Mouse (Mus musculus) activated CD4-positive, CD25-positive, alpha-beta regulatory T cell, adult 4 months (primary cell): ENCODE measurements around the gene Pkn3. TPM values are rescaled to one million over a fixed set of nuclear protein-coding genes. Genes with fewer than 3 reads are reported as not detected.

ENCODE experiments used
- ATAC-seq: one replicate; pipeline ENCODE4 v1.8.0; 2017
- polyA plus RNA-seq, 2 experiments: library from polyadenylated mRNA; unstranded; fragments of 100-300 nt; shearing (Covaris generic); gene quantifications; one replicate each; pipeline ENCODE4 v1.2.1; 2017

Gene Pkn3
- polyA plus RNA-seq, 2 experiments from 2014 or later = 0.41 TPM; not detected in 1

DNA sequence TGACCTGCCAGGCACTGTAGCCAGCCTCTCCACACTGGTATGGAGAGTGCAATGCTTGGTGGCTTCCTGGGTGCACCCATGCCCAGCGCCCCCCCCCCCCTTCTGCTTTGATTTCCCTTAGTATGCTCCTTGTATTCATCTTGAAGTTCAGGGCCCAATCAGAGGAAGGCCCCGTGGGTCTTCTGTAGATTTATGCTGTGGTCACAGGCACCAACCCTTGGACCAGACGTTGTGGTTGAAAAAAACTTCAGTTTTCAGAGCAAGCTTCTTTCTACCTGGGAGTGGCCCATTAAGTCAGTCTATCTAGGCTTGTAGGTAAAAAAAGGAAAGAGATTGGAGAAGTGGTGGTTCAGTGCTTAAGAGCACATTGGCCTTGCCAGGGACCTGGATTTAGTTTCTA is 13.7 kb upstream of the Pkn3 start:
- ATAC-seq = no peak

DNA sequence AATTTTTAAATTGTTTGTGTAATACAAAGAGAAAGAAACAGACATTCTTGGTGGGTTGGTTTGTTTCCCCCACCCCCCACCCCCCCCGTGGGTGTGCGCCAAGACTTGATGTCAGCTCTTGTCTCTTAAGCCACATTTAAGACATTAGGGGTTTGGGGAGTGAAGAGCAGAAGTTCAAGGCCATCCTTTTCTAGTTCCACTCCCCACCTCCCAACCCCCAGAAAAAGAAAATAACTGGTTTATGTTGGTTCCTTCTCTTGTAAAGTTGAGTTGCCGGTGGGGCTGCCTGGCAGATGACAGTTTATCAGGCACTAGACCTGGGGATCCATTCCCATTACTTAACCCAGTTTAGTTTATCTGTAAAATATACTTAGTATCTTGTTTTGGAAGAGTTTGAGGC is 13.2 kb upstream of the Pkn3 start:
- no peak for ATAC-seq

DNA sequence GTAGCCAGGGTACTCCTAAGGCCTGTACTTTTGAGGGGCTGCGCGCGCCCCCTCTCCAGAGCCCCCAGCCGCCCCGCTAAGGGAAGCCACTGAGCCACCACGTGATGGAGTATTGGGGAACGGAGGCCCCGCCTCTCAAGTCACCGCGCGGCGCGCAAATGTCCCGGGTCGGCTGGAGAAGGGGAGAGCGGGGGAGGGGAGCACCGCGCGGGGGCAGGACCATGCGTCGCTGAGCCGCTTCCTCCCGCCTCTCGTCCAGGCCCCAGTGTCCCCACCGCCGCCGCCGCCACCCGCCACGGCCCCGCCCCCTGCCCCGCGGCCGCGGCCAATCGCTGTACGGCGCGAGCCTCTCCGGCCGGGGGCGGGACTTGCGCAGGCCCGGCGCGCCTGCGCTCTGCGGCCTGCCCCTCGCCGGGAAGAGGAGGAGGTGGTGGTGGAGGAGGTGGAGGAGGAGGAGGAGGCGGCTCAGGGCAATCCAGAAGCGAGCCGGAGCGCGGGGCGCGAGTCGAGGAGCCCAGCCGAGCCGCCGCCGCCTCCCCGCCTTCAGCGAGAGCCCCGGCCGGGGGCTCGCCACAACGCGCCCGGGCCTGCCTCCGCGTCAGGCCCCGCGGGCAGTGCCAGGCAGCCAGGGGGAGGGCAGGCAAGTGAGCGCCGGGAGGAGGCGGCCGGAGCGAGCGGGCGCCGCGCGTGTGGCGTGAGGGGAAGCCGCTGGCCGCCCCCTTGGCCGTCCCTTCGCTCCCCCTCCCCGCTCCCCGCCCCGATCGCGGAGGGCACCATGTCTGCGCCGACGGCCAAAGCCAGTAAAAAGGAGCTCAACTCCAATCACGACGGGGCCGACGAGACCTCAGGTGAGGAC is 11.2 kb upstream of the Pkn3 start:
- ATAC-seq = peak; percentile 72

DNA sequence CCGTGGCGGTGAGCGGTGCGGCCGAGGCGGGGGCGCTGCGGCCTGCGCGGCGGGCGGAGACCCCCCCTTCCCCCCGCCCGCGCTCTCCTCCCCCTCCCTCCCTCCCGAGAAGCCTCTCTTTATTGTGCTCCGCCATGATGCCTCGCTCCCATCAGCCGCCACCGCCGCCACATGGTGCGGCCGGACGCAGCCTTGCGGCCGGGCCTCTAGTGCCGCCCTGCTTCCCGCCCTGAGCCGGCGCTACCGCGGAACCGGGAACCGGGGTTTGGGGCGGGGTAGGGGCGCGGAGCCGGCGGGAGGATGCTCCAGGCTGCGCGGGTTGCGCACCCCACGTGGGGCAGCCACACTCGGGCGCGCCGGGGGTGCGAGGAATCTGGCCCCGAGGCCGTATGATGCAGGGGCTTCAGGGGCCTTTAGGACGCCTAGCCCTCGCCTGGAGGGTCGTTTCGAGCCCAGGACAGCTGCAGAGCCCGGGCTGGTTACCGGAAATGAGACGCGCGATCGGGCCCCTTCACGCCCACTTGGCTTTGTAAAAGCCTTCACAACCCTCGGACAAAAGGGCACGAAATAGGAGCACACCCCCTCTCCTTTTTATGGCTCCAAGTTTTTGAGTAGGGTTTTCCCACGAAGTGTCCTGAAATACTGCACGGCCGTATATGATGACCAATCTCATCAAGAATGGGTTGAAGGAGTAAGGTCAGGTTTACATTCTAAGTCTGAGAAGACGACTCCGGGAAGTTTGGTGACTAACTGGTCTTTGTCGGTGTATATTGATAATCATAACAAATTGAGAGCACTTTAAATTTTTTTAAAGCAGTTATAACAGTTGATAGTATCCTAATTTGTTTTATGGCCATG is 10.2 kb upstream of the Pkn3 start:
- ATAC-seq = peak; percentile 11

DNA sequence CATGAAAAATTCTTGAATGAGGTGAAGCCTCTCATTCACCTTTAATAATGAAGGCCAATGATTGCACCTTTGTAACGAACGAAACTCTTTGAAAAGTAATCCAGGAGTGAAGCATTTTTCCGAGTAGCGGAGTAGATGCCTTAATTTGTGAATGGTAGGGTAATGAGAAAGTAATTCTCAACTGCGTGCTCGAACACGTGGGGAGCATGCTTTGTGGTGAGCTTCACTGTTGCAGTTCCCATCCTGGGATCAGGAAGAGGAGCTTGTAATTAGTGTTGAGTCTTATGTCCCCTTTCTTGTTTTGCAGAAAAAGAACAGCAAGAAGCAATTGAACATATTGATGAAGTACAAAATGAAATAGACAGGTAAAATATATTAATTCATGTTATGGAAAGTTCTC is 9.5 kb upstream of the Pkn3 start:
- no peak for ATAC-seq

DNA sequence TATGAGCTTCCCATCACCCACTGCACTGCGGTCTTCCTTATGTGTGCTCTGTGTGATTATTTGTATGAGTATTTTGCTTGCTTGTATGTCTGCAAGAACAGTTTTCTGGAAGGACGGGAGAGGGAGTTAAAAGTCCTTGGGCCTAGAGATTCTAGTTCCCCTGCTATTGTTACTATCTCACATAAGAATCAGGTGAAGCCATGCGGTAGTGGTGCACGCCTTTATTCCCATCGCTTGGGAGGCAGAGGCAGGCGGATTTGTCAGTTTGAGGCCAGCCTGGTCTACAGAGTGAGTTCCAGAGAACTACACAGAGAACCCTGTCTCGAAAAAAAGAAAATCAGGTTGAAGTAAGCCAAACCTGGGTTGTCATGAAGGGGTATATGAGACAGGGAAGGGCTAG is 4.6 kb upstream of the Pkn3 start:
- ATAC-seq = no peak

DNA sequence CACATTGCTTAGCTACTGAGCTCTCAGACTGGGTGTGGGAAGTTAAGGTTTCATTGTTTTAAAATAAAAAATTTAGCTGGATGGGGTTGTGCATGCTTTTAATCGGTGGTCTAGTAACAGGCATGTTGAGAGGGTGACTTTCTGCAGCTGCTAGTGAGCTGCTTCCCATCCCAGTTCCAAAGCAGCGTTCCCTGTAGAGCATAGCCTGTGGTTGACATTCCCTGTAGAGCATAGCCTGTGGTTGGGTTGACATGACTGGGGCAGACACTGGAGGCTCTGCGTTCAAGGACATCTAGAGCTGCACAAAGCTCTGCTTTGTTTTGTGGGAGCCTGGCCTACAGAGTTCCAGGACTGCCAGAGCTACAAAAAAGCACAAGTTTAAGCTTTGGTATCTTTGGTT is 4.2 kb upstream of the Pkn3 start:
- ATAC-seq = no peak

DNA sequence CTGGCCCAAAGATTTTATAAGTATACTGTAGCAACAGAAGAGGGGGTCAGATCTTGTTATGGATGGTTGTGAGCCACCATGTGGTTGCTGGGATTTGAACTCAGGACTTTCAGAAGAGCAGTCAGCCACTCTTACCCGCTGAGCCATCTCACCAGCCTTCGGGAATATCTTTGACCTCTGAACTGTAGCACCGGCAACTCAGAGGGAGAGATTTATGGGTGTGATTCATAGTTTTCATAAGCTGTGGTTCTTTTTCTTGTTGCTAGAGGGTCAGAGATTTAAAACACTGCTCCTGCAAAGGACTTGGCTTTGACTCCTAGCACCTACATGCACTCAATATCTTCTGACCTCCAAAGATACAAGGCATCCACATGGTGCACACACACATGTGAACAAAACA is 1.9 kb upstream of the Pkn3 start:
- no peak for ATAC-seq

DNA sequence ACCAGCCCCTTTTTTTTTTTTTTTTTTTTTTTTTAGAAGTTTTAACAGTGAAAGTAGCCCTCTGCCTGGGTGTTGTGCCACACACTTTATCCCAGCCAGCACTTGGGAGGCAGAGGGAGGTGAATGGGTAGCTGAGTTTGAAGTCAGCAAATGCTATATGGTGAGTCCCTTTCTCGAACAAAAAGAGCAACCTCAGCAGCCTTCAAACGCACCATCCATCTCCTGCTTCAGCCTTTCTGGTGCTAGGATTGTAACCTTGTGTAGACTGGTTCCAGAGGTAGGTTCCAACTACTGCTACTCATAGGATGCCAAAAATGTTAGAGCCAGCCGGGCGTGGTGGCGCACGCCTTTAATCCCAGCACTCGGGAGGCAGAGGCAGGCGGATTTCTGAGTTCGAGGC is 1.0 kb upstream of the Pkn3 start:
- ATAC-seq = no peak

DNA sequence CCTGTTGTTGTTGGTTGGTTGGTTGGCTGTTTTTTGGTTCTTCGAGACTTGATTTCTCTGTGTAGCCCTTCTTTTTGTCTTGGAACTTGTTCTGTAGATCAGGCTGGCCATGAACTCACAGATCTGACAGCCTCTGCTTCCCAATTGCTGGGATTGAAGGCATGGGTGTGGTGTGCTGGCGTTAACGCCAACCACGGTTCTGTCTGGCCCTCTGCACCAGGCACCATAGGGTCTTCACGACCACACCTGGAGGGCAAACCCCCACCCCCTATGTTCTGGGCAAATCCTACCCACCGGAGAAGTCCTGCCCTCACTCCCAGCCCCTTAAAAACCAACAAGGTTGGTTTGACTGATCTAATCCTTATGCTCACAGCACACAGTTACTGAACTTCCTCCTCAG is 525 bp upstream of the Pkn3 start:
- ATAC-seq = no peak

DNA sequence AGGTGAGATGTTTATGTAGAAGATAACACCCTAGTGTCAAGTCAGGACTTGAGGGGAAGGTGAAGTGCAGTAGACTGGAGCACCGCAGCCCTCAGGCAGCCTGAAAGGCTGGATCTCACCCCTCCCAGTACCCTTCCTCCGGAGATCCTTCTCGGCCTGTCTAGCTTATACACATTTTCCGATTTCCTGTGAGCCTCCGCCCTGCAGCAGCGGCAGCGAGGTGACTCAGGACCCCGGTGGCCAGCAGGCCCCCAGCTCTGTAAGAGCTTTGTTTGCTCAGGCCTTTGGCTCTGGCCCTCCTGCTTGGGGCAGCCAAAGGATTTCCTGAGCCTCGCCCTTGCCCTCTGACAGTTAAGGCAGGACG is 847 bp downstream of the Pkn3 start:
- peak; percentile 15 for ATAC-seq

DNA sequence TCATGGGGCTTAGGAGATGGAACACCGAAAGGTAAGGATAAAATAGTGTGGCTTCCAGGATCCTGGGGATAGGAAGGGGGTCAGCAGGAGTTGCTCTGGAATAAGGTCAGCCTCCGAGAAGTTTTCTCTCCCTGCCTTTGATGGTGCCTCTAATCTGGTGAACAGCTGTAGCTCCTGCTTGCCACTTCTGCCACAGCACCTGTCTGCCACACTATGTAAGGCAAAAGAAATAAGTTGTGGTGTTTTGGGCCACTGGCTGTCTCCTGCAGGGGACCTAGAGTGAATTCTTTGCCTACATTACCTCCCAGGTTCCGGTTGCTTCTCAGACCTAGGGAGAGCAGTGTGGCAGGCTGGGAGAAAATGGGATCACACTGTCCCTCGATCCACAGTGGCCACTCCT is 1.3 kb downstream of the Pkn3 start:
- ATAC-seq = no peak

DNA sequence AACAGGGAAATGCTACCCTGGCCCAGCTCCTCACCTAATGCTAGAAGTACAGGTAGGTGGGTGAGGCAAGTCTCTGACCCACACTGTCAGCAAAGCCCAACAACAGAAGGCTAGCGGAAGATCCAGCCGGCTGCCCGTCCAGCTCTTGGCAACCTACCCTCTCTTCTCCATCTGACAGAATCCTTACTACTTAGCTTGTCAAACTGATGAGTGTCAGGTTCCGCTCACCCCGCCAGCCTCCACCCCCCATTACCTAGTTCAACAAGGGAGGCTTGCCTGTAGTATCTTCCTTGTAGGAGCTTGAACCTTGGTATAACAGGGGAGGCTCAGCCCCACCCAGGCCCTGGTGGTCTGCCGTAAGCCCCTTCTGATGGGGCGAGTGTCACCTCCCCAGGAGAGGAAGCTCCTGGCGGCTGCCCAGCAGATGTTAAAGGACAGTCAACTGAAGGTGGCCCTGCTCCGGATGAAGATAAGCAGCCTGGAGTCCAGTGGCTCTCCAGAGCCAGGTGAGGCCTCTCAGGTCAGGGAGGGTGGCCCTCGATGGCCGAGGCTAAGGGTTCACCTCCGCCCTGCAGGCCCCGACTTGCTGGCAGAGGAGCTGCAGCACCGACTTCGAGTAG is 2.8 kb downstream of the Pkn3 start:
- no peak for ATAC-seq

DNA sequence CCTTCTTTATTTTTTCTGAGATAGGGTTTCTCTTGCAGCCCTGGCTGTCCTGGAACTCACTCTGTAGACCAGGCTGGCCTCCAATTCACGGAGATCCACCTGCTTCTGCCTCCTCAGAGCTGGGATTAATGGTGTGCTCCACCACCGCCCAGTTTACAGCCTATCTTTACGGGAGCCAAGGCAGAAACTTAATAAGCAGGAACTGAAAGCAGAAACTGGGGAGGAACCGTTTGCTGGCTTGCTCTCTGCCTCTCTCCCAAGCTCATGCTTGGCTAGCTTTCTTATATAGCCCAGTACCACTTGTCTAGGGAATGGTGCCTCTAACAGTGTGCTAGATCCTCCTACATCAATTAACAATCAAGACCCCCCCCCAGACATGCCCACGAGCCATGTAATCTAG is 6.6 kb downstream of the Pkn3 start:
- ATAC-seq = no peak

DNA sequence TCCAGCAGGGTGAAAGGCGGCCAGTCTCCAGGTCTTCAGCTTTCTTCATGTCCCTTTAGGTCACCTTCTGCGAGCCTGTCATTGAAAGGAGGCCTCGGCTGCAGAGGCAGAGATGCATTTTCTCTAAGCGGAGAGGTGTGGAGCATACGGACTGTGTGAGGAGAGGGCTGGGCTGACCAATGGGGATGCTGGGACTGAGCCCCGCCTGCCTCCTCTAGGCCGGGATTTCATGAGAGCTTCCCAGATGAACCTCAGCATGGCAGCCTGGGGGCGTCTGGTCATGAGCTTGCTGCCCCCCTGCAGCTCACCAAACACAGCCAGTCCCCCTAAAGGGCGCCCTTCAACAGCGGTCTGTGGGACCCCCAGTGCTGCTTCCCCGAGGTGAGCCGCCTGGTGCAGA is 7.1 kb downstream of the Pkn3 start:
- ATAC-seq = no peak

DNA sequence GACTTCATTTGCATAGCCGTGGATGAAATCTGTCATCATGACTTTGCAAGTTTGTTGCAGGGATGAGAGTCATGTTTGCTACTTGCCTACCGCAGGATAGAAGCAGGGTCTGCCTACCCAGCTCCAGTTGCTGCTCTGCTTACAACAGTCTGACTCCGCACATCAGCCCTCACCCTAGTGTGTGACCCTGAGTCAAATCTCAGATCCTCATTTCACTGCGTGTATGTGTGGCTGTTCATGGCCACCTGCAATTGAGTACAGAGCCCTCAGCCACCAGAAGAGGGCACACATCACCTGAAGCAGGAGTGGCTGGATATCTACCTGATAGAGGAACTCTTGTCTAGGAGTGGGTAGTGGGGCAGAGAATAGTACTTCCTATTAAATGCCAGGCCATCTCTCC is 9.8 kb downstream of the Pkn3 start:
- ATAC-seq = no peak

DNA sequence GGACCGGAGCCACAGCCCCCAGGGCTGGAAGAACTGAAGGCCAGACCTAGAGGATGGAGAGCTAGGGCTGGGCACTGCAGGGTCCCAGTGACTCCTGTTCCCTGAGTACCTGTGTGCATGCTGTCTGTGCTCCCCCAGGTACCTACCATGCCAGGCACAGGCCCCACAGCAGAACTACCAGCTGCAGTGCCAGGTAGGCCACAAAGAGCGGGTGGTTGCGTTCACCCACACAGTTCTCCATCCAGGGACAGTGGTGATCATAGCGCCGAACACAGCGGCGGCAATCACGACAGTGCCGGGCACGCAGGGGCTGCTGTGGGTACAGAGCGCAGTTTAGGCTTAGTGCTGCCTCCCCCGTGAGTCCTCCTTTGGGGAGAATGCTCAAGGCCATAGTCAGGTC is 14.0 kb downstream of the Pkn3 start:
- no peak for ATAC-seq

DNA sequence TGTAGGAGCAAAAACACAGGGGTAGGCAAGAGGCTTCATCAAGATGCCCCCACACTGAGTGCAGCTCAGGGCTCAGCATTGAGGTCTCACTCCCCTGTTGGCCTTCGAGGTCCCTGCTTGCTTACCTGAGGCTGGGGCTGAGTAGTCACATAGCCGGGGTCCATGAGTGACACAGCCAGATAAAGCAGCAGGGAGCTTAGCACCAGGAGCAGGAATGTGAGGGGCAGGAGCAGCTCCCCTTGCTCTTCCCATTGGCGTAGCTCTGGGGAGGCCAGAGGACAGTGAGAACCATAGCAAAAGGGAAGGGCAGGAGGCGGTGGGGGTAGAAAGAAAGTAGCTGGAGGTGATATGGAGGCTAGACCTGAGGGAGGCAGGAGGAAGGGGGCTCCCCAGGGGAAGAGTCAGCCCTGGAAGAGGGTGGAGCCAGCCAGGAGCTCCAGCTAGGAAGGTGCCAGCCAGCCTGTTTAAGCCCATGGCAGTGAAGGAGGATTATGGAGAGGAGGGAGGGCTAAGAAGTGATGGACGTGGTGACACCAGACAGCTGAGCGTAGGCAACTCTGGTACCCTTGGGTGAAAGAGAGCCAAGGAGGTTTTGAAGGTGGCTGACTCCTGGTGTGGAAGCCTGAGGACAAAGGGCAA is 14.9 kb downstream of the Pkn3 start:
- no peak for ATAC-seq

DNA sequence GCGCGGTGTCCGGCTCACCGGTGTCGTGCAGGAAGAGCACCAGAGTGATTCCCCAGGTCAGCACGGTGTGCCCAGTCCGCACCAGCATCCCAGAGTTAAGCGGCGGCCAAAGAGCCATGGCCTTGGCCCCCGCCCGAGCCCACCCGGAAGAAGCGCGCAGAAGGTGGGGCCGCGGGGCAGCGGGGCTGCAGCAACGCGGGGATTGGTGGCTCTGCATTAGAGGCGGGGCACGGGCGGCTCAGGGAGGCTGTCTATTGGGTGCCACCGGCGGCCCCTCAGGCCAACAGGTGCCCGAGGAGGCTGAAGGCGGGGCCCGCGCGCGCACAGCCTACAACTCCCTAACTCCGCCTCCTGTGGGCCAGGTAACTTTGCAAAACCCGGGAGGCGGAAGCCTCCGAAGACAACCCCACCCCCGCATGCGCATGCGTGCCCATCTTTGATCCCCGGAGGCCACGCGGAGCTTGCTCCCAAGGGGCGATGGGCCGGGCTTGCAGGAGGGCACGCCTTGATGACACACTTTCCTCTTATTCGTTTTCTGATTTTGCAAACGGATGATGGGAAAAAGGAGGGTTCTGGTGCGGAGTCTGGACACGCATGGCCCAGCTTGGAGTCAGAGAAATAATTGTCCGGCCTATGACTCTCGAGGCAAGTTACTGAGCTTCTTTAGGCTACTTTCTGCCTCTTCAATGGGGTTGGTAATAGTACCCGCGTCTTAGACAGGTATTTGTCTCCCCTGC is 16.2 kb downstream of the Pkn3 start, which contains the start of gene Zdhhc12:
Zdhhc12 (minus strand) TSS at position 178 of the 737 bp plus-strand sequence.
- ATAC-seq = peak; percentile 97

DNA sequence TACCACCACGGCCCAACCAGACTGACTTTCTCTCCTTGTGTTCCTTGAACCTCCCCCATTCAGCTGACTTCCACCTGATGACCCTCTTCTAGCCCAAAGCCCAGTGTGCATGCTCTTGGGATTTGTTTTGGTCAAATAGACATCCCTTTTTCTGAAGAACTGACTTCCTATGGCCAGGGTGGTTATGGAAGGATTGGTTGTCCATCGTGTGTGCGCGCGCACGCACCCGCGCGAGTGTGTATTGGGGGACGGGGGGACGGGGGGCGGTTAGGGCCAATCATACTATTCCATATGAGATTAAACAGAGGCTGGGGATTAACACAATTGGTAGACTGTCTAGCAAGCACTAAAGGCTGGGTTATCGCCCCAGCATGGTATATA is 16.7 kb downstream of the Pkn3 start:
- ATAC-seq = no peak

DNA sequence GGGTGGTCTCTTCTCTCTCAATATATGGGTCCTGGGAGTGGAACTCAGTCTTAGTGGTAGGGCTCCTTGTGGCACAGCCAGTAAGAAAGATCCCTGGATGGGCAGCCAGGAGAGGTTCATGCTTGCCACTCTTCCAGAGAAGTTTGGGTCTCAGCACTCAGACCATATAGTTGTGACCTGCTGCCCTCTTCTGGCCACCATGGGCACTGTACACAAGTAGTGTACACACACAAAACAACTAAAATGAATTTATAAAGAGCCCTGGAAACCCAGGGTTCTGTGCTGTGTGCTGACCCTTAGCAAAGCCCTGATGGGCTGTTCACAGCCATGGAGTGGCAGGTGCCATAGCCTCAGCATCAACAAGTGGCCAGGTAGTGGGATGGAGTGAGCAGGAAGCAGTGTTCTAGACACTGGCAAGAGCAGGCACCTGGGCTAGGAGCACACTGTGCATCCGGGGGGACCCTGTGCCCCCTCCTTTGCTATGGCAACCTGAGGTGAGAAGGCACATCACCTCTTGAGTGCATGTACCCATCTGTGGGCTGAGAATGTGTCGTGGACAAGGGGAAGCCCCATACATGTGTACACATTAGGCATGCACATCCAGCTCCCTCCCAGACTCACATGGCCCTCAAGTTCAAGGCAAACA is 18.5 kb downstream of the Pkn3 start:
- ATAC-seq = no peak

DNA sequence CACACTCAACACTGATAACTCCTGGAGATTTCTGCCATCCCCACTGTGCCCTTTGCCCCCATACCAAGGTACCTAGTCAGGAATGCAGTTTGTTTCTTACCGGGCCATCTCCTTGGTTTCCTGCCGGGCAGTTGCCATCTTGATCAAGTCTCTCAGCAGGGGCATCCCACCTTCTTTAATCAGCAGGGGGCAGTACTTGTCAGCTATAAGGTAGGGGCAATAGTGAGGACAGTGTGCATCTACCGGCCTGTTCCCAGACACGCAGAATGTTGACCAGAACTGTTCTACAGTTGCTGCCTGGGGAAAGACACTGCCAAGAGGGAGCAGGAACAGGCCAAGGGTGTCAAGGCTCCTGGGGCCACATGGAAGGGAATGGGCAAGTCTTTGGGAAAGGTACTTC is 22.7 kb downstream of the Pkn3 start:
- no peak for ATAC-seq
